In genomic region chr2:29123907-29124569, GRCm38 (mm10) we compare ENCODE assay signal across 8 mouse cellular contexts. TPM values are rescaled to one million over a fixed set of nuclear protein-coding genes. Genes with fewer than 3 reads are reported as not detected.
A peak's percentile ranks its signal among the peaks of the same experiment; 100 is the strongest.
DNase-seq lines count a peak whose midpoint lies in the region; ATAC-seq and TF ChIP-seq lines count a peak whose summit lies in the region.

Setx (plus strand) TSS chr2:29124181.

- DNase-seq in cerebellum, adult 2 months: peak; percentile 22 to 32
- no peak for DNase-seq in cerebellum, adult 11 months
- peak; percentile 26 for DNase-seq in MEL (ENCODE audit: low read depth, low spot score)
- no peak for DNase-seq in layer of hippocampus, postnatal 14 days (ENCODE audit: low spot score in 2 of 2)
- no peak for DNase-seq in natural killer cell, adult 2 months (ENCODE audit: low spot score in 2 of 2)

- peaks cover 11% of the 10 kb centered on the region for H3K79me2 ChIP-seq in MEL (ENCODE audit: control insufficient read depth, insufficient read depth, low read length, poor library complexity)

- no peaks in the 10 kb centered on the region for H3K27me3 ChIP-seq in cerebellum, adult 2 months (ENCODE audit: control insufficient read depth, insufficient read depth, low read length)
- no peaks in the 10 kb centered on the region for H3K27me3 ChIP-seq in MEL (ENCODE audit: control insufficient read depth in 1 of 2, insufficient read depth in 2 of 2, low read length in 2 of 2)
- H3K27me3 ChIP-seq in embryonic facial prominence, embryonic 13.5 days: no peaks in the 10 kb centered on the region
- no peaks in the 10 kb centered on the region for H3K27me3 ChIP-seq in heart, embryonic 13.5 days (replicated peaks)
- H3K27me3 ChIP-seq in midbrain, embryonic 12.5 days: no peaks in the 10 kb centered on the region

- no peak for TF ChIP-seq RAD21 in MEL (IDR thresholded peaks at IDR 0.05; ENCODE audit: low read depth, low read length)

- TF ChIP-seq EP300 in MEL (IDR thresholded peaks at IDR 0.05; ENCODE audit: low read depth in 1 of 2, low read length in 2 of 2): no peak

- H3K9me3 ChIP-seq in MEL (replicated peaks; ENCODE audit: insufficient read depth, low read length): no peaks in the 10 kb centered on the region
- no peaks in the 10 kb centered on the region for H3K9me3 ChIP-seq in embryonic facial prominence, embryonic 13.5 days
- no peaks in the 10 kb centered on the region for H3K9me3 ChIP-seq in heart, embryonic 13.5 days
- H3K9me3 ChIP-seq in midbrain, embryonic 12.5 days: no peaks in the 10 kb centered on the region

- TF ChIP-seq CTCF in cerebellum, adult 2 months (IDR thresholded peaks at IDR 0.05; ENCODE audit: borderline replicate concordance, insufficient read depth, low read depth, low read length): no peak
- TF ChIP-seq CTCF in MEL (IDR thresholded peaks at IDR 0.05 in 2 of 3, conservative IDR thresholded peaks at IDR 0.05 in 1 of 3; ENCODE audit: control insufficient read depth in 1 of 3, insufficient read depth in 1 of 3, low read depth in 2 of 3, low read length in 3 of 3, poor library complexity in 1 of 3, severe bottlenecking in 1 of 3): no peak

- WGBS in cerebellum, adult 2 months: 55% methylated on average over 14 of the region's 14 CpGs
- WGBS in embryonic facial prominence, embryonic 13.5 days: 66% methylated on average over 14 of the region's 14 CpGs
- WGBS in heart, embryonic 13.5 days: 65% methylated on average over 14 of the region's 14 CpGs
- WGBS in midbrain, embryonic 12.5 days: 69% methylated on average over 14 of the region's 14 CpGs

- peaks cover 0 to 21% of the 10 kb centered on the region in 2 experiments; a peak in 2 of 4 replicates for H3K36me3 ChIP-seq in MEL (ENCODE audit: control insufficient read depth in 1 of 2, insufficient read depth in 2 of 2, low read length in 2 of 2)
- peaks cover 18% of the 10 kb centered on the region for H3K36me3 ChIP-seq in embryonic facial prominence, embryonic 13.5 days
- H3K36me3 ChIP-seq in heart, embryonic 13.5 days: peaks cover 25% of the 10 kb centered on the region
- H3K36me3 ChIP-seq in midbrain, embryonic 12.5 days: peaks cover 17% of the 10 kb centered on the region

- H3K4me1 ChIP-seq in cerebellum, adult 2 months (ENCODE audit: control insufficient read depth, insufficient read depth, low read length): peaks cover 3% of the 10 kb centered on the region
- peaks cover 13 to 18% of the 10 kb centered on the region in 2 experiments for H3K4me1 ChIP-seq in MEL (ENCODE audit: control insufficient read depth in 1 of 2, insufficient read depth in 2 of 2, low read length in 2 of 2)
- H3K4me1 ChIP-seq in embryonic facial prominence, embryonic 13.5 days: peaks cover 11% of the 10 kb centered on the region
- H3K4me1 ChIP-seq in heart, embryonic 13.5 days: peaks cover 20% of the 10 kb centered on the region
- H3K4me1 ChIP-seq in midbrain, embryonic 12.5 days: peaks cover 13% of the 10 kb centered on the region

- H3K4me2 ChIP-seq in embryonic facial prominence, embryonic 13.5 days: peak within 1 kb of the TSS; percentile 81
- peak within 1 kb of the TSS; percentile 77 for H3K4me2 ChIP-seq in heart, embryonic 13.5 days
- H3K4me2 ChIP-seq in midbrain, embryonic 12.5 days (replicated peaks): peak within 1 kb of the TSS; percentile 74

- peak within 1 kb of the TSS; percentile 80 for H3K9ac ChIP-seq in MEL (ENCODE audit: control insufficient read depth, low read depth, low read length, poor library complexity, severe bottlenecking)
- peak within 1 kb of the TSS; percentile 91 for H3K9ac ChIP-seq in embryonic facial prominence, embryonic 13.5 days
- H3K9ac ChIP-seq in heart, embryonic 13.5 days: peak within 1 kb of the TSS; percentile 86
- peak within 1 kb of the TSS; percentile 93 for H3K9ac ChIP-seq in midbrain, embryonic 12.5 days (replicated peaks)

- peak within 1 kb of the TSS; percentile 69 for H3K27ac ChIP-seq in cerebellum, adult 2 months (ENCODE audit: insufficient read depth, low read length)
- peak within 1 kb of the TSS; percentile 81 for H3K27ac ChIP-seq in MEL (ENCODE audit: control insufficient read depth, low read depth, low read length)
- peak within 1 kb of the TSS; percentile 95 for H3K27ac ChIP-seq in embryonic facial prominence, embryonic 13.5 days
- peak within 1 kb of the TSS; percentile 96 for H3K27ac ChIP-seq in heart, embryonic 13.5 days (replicated peaks)
- H3K27ac ChIP-seq in midbrain, embryonic 12.5 days (replicated peaks): peak within 1 kb of the TSS; percentile 95

- peak within 1 kb of the TSS; percentile 79 for H3K4me3 ChIP-seq in cerebellum, adult 2 months (replicated peaks; ENCODE audit: insufficient read depth, low read depth, low read length)
- peak within 1 kb of the TSS; percentile 77 to 81 for H3K4me3 ChIP-seq in MEL (ENCODE audit: control insufficient read depth in 1 of 2, insufficient read depth in 1 of 2, low read depth in 2 of 2, low read length in 2 of 2)
- peak within 1 kb of the TSS; percentile 78 for H3K4me3 ChIP-seq in embryonic facial prominence, embryonic 13.5 days
- peak within 1 kb of the TSS; percentile 74 for H3K4me3 ChIP-seq in heart, embryonic 13.5 days
- H3K4me3 ChIP-seq in midbrain, embryonic 12.5 days: peak within 1 kb of the TSS; percentile 83

- TF ChIP-seq POLR2A in cerebellum, adult 2 months (IDR thresholded peaks at IDR 0.05; ENCODE audit: borderline replicate concordance, insufficient read depth, low read length): no peak
- TF ChIP-seq POLR2A in MEL (IDR thresholded peaks at IDR 0.05; ENCODE audit: control insufficient read depth in 1 of 2, insufficient read depth in 1 of 2, low read depth in 1 of 2, low read length in 2 of 2, poor library complexity in 1 of 2): no peak

- no peak for ATAC-seq in embryonic facial prominence, embryonic 13.5 days (ENCODE audit: insufficient number of reproducible peaks, insufficient read depth, low FRiP score, low TSS enrichment, low read depth)
- no peak for ATAC-seq in heart, embryonic 13.5 days (ENCODE audit: extremely low read depth, insufficient number of reproducible peaks, low FRiP score, low TSS enrichment)
- ATAC-seq in midbrain, embryonic 12.5 days (ENCODE audit: low FRiP score, low read depth): no peak; the same call in 1 of the 2 replicates

TF ChIP-seq in MEL, 35 proteins besides CTCF, POLR2A, EP300 and RAD21:
- TF ChIP-seq MYB (IDR thresholded peaks at IDR 0.05; ENCODE audit: low read depth, low read length): peak; percentile 69
- TF ChIP-seq CHD1 (IDR thresholded peaks at IDR 0.05; ENCODE audit: low read depth, low read length): peak; percentile 72; the same call in 1 of the 2 replicates
- peak; percentile 66 for TF ChIP-seq ZNF384 (IDR thresholded peaks at IDR 0.05; ENCODE audit: low read depth, low read length)
- no peak for TF ChIP-seq MYC (IDR thresholded peaks at IDR 0.05; ENCODE audit: low read depth, low read length)
- no peak for TF ChIP-seq SMC3 (IDR thresholded peaks at IDR 0.05; ENCODE audit: low read depth, low read length)

RNA-seq across cellular contexts. Expression of gene Setx, which starts in this region (rescaled TPM):
- 16.8 and 17.3 TPM in 2 replicates for polyA plus RNA-seq in cerebellum, adult 2 months (2012; rRNA removed)
- 22.5 and 24.2 TPM in 2 replicates for total RNA-seq in MEL (2012; rRNA removed)
- 10 to 100 TPM; 13.1 to 23.8 TPM for polyA plus RNA-seq in MEL (2012; ENCODE audit: insufficient read depth in 1 of 2, insufficient read length in 2 of 2, low read depth in 1 of 2, low replicate concordance in 2 of 2, missing spikeins in 1 of 2)
- polyA plus RNA-seq in embryonic facial prominence, embryonic 13.5 days (2015; fragmentation: Nextera tagmentation; extraction: Ambion mirVana): 12.8 and 13.2 TPM in 2 replicates
- 5.7 and 7.4 TPM in 2 replicates for polyA plus RNA-seq in heart, embryonic 13.5 days (2015; fragmentation: Nextera tagmentation; extraction: Ambion mirVana)
- 10 to 100 TPM; 43.8 to 52.8 TPM for total RNA-seq in layer of hippocampus, postnatal 14 days (2021)
- polyA plus RNA-seq in midbrain, embryonic 12.5 days (2016; fragmentation: Nextera tagmentation; extraction: Ambion mirVana): 19.8 and 21.2 TPM in 2 replicates

Comparison
In these comparisons a context has a peak if more than half of its experiments do, and no peak if none do; other contexts are left out.
1. DNase-seq: peak in cerebellum, adult 2 months (2 of 2) and MEL (single experiment); none in cerebellum, adult 11 months (single experiment), layer of hippocampus, postnatal 14 days (0 of 2) and natural killer cell, adult 2 months (0 of 2).
2. Peak in every context shown above with its lines, with median percentiles within 50 percentile points of each other: H3K27ac ChIP-seq, H3K4me3 ChIP-seq, H3K9ac ChIP-seq and H3K4me2 ChIP-seq.